Mouse (Mus musculus): ENCODE data around the gene Dgke.
"Not testable (repeated sequence)": the region's sequence is repeated elsewhere in the genome, so short reads cannot be mapped to it uniquely, and the experiment has no call there.

Gene Dgke

GRCm38 (mm10) chr11:89066750-89067149 is at the start of gene Dgke:
Gene Dgke, minus strand, starts transcription at chr11:89066850.
- no peak for DNase-seq

GRCm38 (mm10) chr11:89107180-89107807 is 40.6 kb upstream of the Dgke start:
- DNase-seq = no peak

DNA sequence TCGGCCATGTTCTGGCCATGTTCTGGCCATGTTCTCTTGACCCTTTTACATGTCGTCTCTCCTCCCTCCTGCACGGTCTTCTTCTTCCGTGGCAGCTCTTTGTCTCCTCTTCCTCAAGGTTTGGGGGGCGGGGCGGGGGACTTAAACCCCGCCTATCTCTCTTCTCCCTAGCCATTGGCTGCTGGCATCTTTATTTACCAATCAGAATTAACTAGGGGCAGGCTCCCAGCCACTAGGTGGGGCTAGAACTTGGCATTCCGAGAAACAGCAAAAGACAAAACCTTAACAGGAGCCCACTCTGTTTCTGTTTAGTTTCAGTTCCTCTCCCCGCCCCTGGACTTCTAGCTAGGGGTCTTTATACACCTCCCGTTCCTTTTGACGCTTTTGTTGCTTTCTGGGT is 39.2 kb upstream of the Dgke start:
- no peak for DNase-seq

DNA sequence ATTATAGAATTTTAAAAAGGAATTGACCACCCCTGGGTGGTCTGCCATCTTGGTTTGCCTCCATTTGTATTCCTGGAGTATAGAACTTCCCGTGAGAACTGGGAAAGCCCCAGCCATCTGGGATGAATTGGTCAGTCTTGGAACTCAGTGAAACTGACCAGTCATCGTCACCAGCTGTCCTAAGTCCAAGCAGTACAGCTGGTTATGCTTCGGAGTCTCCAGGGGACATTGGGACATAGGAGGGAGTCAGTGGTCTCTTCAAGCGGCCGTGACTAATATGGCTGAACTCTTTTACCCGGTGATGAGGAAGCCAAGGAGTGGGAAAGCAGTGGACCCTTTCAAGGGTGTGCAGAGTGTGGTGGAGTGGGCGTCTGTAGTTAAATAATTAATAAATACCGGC is 38.6 kb upstream of the Dgke start:
- no peak for DNase-seq

GRCm38 (mm10) chr11:89103166-89103565 is 36.5 kb upstream of the Dgke start:
- DNase-seq = no peak

- DNase-seq = peak in 1 of 2 experiments; percentile 60
These were observed 34.2 kb upstream of the Dgke start for GRCm38 (mm10) chr11:89100826-89101321.

DNA sequence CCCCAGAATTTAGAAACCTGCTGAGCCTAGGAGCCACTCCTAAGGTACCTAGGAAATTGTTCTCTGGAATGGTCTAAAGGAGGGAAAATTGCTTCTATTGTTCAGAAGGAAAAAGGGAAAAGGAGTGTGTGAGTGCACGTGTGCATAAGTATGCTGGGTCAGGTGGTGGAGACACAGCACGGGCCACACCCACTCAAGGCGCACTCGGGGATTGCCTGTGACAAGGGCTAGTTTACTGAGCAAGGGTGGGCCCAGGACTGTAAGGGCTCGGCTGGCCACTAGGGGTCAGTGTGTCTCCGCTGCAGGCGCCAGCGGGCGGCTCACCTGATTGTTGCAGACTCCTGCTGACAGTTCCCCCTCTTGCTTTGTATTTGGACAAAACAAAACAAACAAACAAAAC is 33.8 kb upstream of the Dgke start:
- DNase-seq = peak; percentile 92

GRCm38 (mm10) chr11:89098930-89099329 is 32.3 kb upstream of the Dgke start:
- DNase-seq = no peak

DNA sequence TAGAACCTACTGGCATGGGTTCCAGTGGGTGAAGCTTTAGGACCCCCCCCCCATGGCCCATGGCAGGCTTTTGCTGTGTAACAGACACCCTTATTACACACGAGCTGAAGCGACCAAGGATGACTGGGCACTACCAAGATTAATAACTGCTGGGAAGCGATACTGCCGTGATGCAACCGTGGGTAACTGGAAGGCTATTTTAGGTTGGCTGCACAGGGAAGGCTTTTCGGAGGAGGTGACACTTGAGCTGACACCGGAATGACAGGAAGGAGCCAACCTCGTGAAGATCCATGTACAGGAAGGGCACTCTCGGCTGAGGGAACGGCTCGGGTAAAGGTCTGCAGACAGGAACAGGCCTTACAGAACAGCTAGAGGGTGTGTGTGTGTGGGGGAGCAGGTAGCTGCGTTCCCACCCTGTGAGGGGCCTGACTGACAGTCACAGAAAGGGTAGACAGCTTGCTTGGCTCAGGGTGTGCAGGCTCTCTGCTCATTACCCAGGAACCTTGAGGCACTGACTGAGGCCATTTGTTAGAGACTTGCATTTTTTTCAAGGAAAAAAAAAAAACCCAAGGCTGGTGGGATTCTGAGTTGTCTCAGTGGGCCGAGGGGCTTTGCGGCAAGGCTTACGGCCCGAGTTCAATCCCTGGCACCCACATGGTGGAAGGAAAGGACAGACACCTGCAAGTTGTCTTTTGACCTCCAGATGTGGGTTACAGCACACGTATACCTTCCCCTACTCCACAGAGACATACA is 31.6 kb upstream of the Dgke start:
- DNase-seq = no peak

DNA sequence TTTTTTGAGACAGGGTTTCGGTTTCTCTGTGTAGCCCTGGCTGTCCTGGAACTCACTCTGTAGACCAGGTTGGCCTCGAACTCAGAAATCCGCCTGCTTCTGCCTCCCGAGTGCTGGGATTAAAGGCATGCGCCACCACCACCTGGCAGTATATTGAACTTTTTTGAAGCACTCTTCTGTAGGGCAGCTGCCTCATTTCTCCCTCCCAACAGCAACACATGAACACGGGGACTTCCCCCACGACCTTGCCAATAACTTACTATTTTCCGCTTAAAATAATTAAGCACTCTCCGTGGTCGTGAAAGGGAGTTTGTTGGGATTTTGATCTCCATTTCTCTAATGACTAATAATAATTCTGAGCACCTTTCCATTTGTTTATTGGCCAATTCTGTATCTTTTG is 30.6 kb upstream of the Dgke start:
- DNase-seq = not testable (repeated sequence)

DNA sequence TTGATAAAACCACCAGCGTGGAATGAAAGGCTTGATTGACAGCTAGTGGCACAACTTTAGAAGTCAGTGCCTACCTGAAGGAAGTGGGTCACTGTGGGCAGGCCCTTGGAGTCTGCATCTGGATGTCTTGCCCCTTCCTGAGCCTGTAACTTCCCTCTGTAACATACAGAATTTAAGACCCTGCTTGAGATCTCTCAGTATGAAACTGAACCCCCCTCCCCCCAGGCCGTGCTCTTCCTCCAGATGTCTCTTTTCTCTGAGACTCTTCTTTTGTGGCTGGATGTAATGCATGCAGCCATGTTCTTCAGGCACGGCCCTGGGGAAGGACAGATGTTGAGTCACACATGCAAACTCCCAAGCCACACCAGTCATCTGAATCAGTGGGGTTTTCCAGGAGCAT is 28.7 kb upstream of the Dgke start:
- DNase-seq = peak; percentile 56 to 75

DNA sequence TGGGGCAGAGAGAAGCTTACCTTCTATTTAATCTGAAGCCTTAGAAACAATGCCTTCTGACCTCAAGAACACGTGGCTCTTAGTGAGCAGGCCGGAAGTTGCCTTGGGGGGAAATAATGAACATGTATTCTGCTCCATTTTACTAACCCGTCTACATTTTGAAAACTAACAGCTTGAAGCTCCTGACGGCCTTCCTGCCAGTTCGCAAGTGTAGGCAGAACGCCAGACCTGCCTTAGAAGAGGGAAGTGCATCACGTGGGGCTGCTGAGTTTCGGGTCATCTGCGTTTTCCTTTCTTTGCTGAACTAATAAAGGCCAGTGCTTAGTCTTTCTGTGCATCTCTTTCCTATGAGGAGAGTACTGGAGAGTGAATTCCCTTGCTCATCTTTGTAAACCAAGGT is 26.1 kb upstream of the Dgke start:
- DNase-seq = no peak

- DNase-seq = not testable (repeated sequence)
These were observed 23.7 kb upstream of the Dgke start for GRCm38 (mm10) chr11:89090359-89090758.

GRCm38 (mm10) chr11:89088754-89089153 is 22.1 kb upstream of the Dgke start:
- DNase-seq = no peak

DNA sequence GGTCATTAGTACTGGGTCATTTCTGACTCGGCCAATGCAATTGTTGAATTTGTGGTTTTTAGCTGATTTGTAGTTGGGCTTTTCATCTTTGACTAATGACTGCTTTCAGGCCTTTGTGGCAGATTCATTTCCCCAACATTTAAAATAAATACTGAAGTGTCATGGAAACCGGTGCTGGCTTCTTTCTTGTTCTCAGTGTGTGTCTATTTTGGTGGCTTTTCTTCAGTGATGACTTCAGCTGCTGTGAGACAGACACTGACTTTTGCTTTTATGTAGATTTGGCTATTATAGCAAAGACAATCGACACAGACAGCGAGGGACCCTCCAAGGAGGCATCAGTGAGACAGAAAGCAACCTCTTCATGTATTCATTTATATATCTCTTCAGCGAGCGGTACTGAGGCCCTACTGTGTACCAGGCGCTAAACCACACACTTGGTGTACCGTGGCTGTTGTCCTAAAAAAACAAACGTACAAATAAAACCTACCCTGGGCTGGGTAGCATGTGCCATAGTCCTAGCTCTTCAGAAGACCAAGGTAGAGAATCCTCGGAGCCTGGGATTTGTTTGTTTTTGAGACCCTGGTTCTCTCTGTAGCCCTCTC is 19.7 kb upstream of the Dgke start:
- no peak for DNase-seq

DNA sequence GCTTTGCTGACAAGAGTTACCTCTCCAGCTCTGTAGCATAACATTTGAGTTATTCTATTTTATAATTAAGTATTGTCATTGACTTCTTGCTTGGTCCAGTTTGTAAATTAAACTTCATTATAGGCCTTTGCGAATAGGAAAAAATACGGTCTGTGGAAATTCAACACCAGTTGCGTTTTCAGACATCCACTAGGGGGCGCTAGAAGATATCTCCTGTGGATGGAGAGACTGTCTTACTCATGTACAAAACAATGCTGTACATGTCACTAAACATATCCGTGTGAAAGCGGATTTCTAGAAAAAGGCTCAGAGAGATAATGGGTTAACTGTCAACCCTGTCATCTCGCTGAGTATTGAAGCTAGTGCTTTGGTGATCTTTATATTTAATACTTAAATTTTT is 18.0 kb upstream of the Dgke start:
- DNase-seq = peak in 1 of 2 experiments; percentile 68

GRCm38 (mm10) chr11:89082691-89083090 is 16.0 kb upstream of the Dgke start:
- DNase-seq = not testable (repeated sequence)

- not testable (repeated sequence) for DNase-seq
These were observed 15.3 kb upstream of the Dgke start for GRCm38 (mm10) chr11:89081906-89082305.

- DNase-seq = peak; percentile 52 to 64
These were observed 12.5 kb upstream of the Dgke start for GRCm38 (mm10) chr11:89078996-89079680.

- DNase-seq = no peak
These were observed 11.7 kb upstream of the Dgke start for GRCm38 (mm10) chr11:89078305-89078704.

GRCm38 (mm10) chr11:89077601-89078000 is 11.0 kb upstream of the Dgke start:
- peak; percentile 86 to 94 for DNase-seq

GRCm38 (mm10) chr11:89076370-89076821 is 9.7 kb upstream of the Dgke start:
- DNase-seq = no peak

DNA sequence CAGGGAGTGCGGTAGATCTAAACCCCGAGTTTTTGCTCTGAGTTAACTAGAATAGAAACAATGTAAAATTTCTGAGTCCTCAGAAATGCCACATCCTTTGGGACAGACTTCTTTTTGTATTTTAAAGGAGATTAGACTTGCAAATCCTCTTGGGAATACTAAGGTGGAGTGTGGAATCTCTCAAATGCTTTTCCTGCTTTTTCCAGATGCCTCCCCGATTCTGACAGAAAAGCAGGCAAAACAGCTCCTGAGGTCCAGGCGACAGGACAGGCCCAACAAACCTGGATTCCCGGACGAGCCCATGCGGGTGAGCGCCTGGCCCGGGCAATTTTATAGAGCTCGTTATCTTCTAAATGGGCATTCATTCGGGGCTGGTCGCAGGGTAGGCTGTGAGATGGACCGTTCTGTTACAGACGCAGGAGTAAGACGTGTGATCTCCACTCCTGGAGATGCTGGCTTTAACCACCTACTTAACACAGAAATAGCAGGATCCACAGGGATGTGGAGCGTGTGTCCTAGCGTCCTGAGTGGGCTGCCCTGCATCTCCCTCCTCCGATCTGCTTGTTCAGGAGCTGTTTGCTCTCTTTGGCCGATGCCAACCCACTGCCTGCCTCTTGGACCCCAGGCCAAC is 8.2 kb upstream of the Dgke start:
- no peak for DNase-seq

All from thymus, adult 18-20 months (tissue).